18 mouse cellular contexts compared by ENCODE assay signal in genomic region chr1:36780793-36781192, GRCm38 (mm10). TPM values are rescaled to one million over a fixed set of nuclear protein-coding genes. Genes with fewer than 3 reads are reported as not detected.
"Had no signal": no experiment of that assay in that cellular context is flagged by ENCODE, and none has a peak within 500 bp of the region (broad histone marks: within the 10 kb centered on the region; RNA-seq: fewer than 3 reads in every experiment).

No protein-coding gene starts in this region.

- H3K36me3 ChIP-seq: intestine, embryonic 15.5 days; liver, embryonic 12.5 days; liver, embryonic 15.5 days; lung, embryonic 15.5 days; midbrain, embryonic 10.5 days; midbrain, embryonic 13.5 days; neural tube, embryonic 13.5 days had no signal

- ATAC-seq: intestine, embryonic 15.5 days; liver, embryonic 12.5 days; midbrain, embryonic 13.5 days; midbrain, embryonic 16.5 days had no signal

- H3K4me3 ChIP-seq: intestine, embryonic 15.5 days; left cerebral cortex, adult 2 months; liver, embryonic 12.5 days; liver, embryonic 15.5 days; lung, embryonic 15.5 days; megakaryocyte, embryonic 14.5 days; midbrain, embryonic 10.5 days; midbrain, embryonic 13.5 days; myocyte; neural tube, embryonic 13.5 days had no signal

- H3K9ac ChIP-seq: intestine, embryonic 15.5 days; liver, embryonic 12.5 days; liver, embryonic 15.5 days; lung, embryonic 15.5 days; midbrain, embryonic 13.5 days; neural tube, embryonic 13.5 days had no signal

- H3K27ac ChIP-seq: intestine, embryonic 15.5 days; left cerebral cortex, adult 2 months; liver, embryonic 12.5 days; liver, embryonic 15.5 days; lung, embryonic 15.5 days; midbrain, embryonic 10.5 days; midbrain, embryonic 13.5 days; neural tube, embryonic 13.5 days had no signal

- H3K4me2 ChIP-seq: intestine, embryonic 15.5 days; liver, embryonic 12.5 days; liver, embryonic 15.5 days; lung, embryonic 15.5 days; midbrain, embryonic 13.5 days; neural tube, embryonic 13.5 days had no signal

- H3K9me3 ChIP-seq: intestine, embryonic 15.5 days; liver, embryonic 12.5 days; liver, embryonic 15.5 days; lung, embryonic 15.5 days; midbrain, embryonic 10.5 days; midbrain, embryonic 13.5 days had no signal

- H3K27me3 ChIP-seq: intestine, embryonic 15.5 days; lung, embryonic 15.5 days; midbrain, embryonic 13.5 days; neural tube, embryonic 13.5 days had no signal

- H3K4me1 ChIP-seq: intestine, embryonic 15.5 days had no signal

- DNase-seq: layer of hippocampus, postnatal 36 days; lung, adult 18-20 months; lung, postnatal 10 days; lung, postnatal 36 days; retina, postnatal 1 day; thymus, adult 18-20 months; thymus, postnatal 36 days had no signal

RNA-seq across cellular contexts. Expression of gene Zap70, which starts 19.2 kb away (rescaled TPM):
- polyA plus RNA-seq: liver, embryonic 12.5 days had no signal
